Mouse (Mus musculus) G1E (cell line): Measurements from ENCODE around the gene Haus7.

Experiments used
- CTCF ChIP-seq: IDR thresholded peaks from 2 replicates; pipeline ENCODE4 v1.5.1; 2012; ENCODE audit warnings: low read depth, low read length, inconsistent platforms, mixed read lengths
- TAL1 ChIP-seq: conservative IDR thresholded peaks from 2 replicates; pipeline ENCODE4 v1.6.1; 2012; ENCODE audit warnings: low read depth, low read length, inconsistent platforms, mixed read lengths

GRCm38 (mm10) chrX:73476621-73477020 is 17.8 kb upstream of the Haus7 start:
- TF ChIP-seq CTCF, result no peak
- TF ChIP-seq TAL1, result no peak
